Mouse (Mus musculus): ENCODE data around the gene Ptprj. TPM values are rescaled to one million over a fixed set of nuclear protein-coding genes. Genes with fewer than 3 reads are reported as not detected.

Ptprj gene
- total RNA-seq, 2 experiments from 2014 or later, result 7.5 to 9.5 TPM

GRCm38 (mm10) chr2:90559015-90559687, 21.3 kb downstream of the Ptprj start:
- no peak for DNase-seq

- no peak for DNase-seq
These were observed 22.1 kb downstream of the Ptprj start for GRCm38 (mm10) chr2:90558361-90558760.

GRCm38 (mm10) chr2:90557913-90558312, 22.5 kb downstream of the Ptprj start:
- no peak for DNase-seq

- DNase-seq, result no peak
These were observed 24.7 kb downstream of the Ptprj start for GRCm38 (mm10) chr2:90555744-90556143.

GRCm38 (mm10) chr2:90554806-90555205, 25.6 kb downstream of the Ptprj start:
- no peak for DNase-seq

- no peak for DNase-seq
These were observed 26.6 kb downstream of the Ptprj start for GRCm38 (mm10) chr2:90553861-90554260.

- DNase-seq, result no peak
These were observed 29.8 kb downstream of the Ptprj start for GRCm38 (mm10) chr2:90550656-90551055.

GRCm38 (mm10) chr2:90548541-90548940, 31.9 kb downstream of the Ptprj start:
- DNase-seq, result no peak

GRCm38 (mm10) chr2:90547144-90547609, 33.3 kb downstream of the Ptprj start:
- DNase-seq, result no peak

- DNase-seq, result no peak
These were observed 35.2 kb downstream of the Ptprj start for GRCm38 (mm10) chr2:90545261-90545660.

GRCm38 (mm10) chr2:90543989-90544388, 36.5 kb downstream of the Ptprj start:
- no peak for DNase-seq

- DNase-seq, result no peak
These were observed 37.2 kb downstream of the Ptprj start for GRCm38 (mm10) chr2:90543106-90543702.

- no peak for DNase-seq
These were observed 37.8 kb downstream of the Ptprj start for GRCm38 (mm10) chr2:90542656-90543055.

- DNase-seq, result no peak
These were observed 41.2 kb downstream of the Ptprj start for GRCm38 (mm10) chr2:90539206-90539605.

- no peak for DNase-seq
These were observed 43.2 kb downstream of the Ptprj start for GRCm38 (mm10) chr2:90537244-90537643.

- DNase-seq, result no peak
These were observed 43.9 kb downstream of the Ptprj start for GRCm38 (mm10) chr2:90536555-90536954.

GRCm38 (mm10) chr2:90534751-90535150, 45.7 kb downstream of the Ptprj start:
- no peak for DNase-seq

GRCm38 (mm10) chr2:90533944-90534343, 46.5 kb downstream of the Ptprj start:
- DNase-seq, result no peak

GRCm38 (mm10) chr2:90532095-90532494, 48.4 kb downstream of the Ptprj start:
- no peak for DNase-seq

GRCm38 (mm10) chr2:90528107-90528506, 52.3 kb downstream of the Ptprj start:
- no peak for DNase-seq

- no peak for DNase-seq
These were observed 53.5 kb downstream of the Ptprj start for GRCm38 (mm10) chr2:90526971-90527370.

GRCm38 (mm10) chr2:90526564-90526963, 53.9 kb downstream of the Ptprj start:
- DNase-seq, result no peak

GRCm38 (mm10) chr2:90525807-90526206, 54.6 kb downstream of the Ptprj start:
- DNase-seq, result no peak

- DNase-seq, result peak; percentile 11
These were observed 58.0 kb downstream of the Ptprj start for GRCm38 (mm10) chr2:90522455-90522854.
